Mouse (Mus musculus) stomach, postnatal 0 days (tissue): Measurements from ENCODE around the gene Clec16a. TPM values are rescaled to one million over a fixed set of nuclear protein-coding genes. Genes with fewer than 3 reads are reported as not detected.
A peak's percentile ranks its signal among the peaks of the same experiment; 100 is the strongest.

Source experiments
- ATAC-seq: fragments of 200-750 bp; cut with Nextera tagmentation; 2 replicates; pipeline ENCODE4 v1.8.0; 2017; ENCODE audit not compliant: low FRiP score, low TSS enrichment
- DNase-seq: peaks from one replicate; pipeline ENCODE4 v3.0.0-alpha.2; 2016; ENCODE audit warnings: low spot score
- H3K27ac ChIP-seq: fragments of 300-500 bp; sonication (generic); replicated peaks from 2 replicates; pipeline ENCODE4 v1.5.1; 2014; ENCODE audit warnings: mild to moderate bottlenecking, control low read depth
- H3K27me3 ChIP-seq: fragments of 300-500 bp; sonication (generic); 2 replicates; pipeline ENCODE4 v1.6.1; 2014; ENCODE audit warnings: low read length; ENCODE audit not compliant: control insufficient read depth, insufficient read depth
- H3K36me3 ChIP-seq: fragments of 300-500 bp; sonication (generic); 2 replicates; pipeline ENCODE4 v1.6.1; 2014; ENCODE audit warnings: low read length, mixed read lengths; ENCODE audit not compliant: control insufficient read depth, insufficient read depth
- H3K4me1 ChIP-seq: fragments of 300-500 bp; sonication (generic); replicated peaks from 2 replicates; pipeline ENCODE4 v1.6.1; 2014; ENCODE audit warnings: antibody characterized with exemption; ENCODE audit not compliant: control insufficient read depth, insufficient read depth
- H3K4me2 ChIP-seq: fragments of 300-500 bp; sonication (generic); replicated peaks from 2 replicates; pipeline ENCODE4 v1.6.1; 2014; ENCODE audit warnings: low read depth, mild to moderate bottlenecking, control low read depth, moderate library complexity
- H3K4me3 ChIP-seq: fragments of 300-500 bp; sonication (generic); 2 replicates; pipeline ENCODE4 v1.5.1; 2014; ENCODE audit warnings: low read depth, low read length, control low read depth
- H3K9ac ChIP-seq: fragments of 300-500 bp; sonication (generic); 2 replicates; pipeline ENCODE4 v1.6.1; 2014; ENCODE audit warnings: mild to moderate bottlenecking, low read length, control low read depth, mixed read lengths
- H3K9me3 ChIP-seq: fragments of 300-500 bp; sonication (generic); 2 replicates; pipeline ENCODE4 v1.6.1; 2016; ENCODE audit warnings: low read length; ENCODE audit not compliant: control insufficient read depth
- CTCF ChIP-seq: IDR thresholded peaks from 2 replicates; pipeline ENCODE4 v1.5.1; 2016; ENCODE audit warnings: antibody characterized with exemption, low read depth, mild to moderate bottlenecking, moderate library complexity
- EP300 ChIP-seq: optimal IDR thresholded peaks from 2 replicates; pipeline ENCODE3; 2016; ENCODE audit warnings: antibody characterized with exemption
- WGBS: fragments of 180-500 bp; shearing (Covaris S2); extraction: QIAGEN DNeasy Blood & Tissue Kit; methylation state at CpG from one replicate; pipeline ENCODE4 v1.1.7; 2014; 5-methylcytosine and 5-hydroxymethylcytosine counted together
- polyA plus RNA-seq: library from polyadenylated mRNA; unstranded; fragments of >200 nt; fragmentation: Nextera tagmentation; extraction: Ambion mirVana; gene quantifications from 2 replicates; pipeline ENCODE4 v1.2.1, GENCODE M21; 2015

The Clec16a gene
- polyA plus RNA-seq, 1 experiment from 2014 or later = 28.1 TPM

DNA sequence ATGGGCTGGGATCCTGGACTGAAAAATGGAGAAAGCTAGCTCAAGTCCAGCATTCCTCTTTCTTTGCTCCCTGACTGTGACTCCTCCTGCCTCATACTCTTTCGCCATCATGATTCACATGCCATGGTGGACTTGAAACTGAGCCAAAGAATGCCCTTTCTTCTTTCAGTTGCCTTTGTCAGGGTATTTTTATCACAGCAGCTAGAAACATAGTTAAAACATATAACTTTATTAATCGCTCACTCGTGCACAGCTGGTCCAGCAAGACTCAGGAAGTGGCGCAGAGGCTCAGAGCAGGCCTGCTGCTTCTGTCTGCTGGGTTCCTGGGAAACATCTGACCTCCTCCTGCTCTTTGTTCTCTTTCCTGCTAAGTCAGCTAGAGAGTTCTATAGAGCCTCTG is 158.8 kb downstream of the Clec16a start:
- H3K9me3 ChIP-seq = no peaks in the 10 kb centered on the region
- no peak overlapping the region for H3K4me3 ChIP-seq
- TF ChIP-seq EP300 = no peak
- no peak for TF ChIP-seq CTCF
- H3K36me3 ChIP-seq = no peaks in the 10 kb centered on the region
- ATAC-seq (no peak), DNase-seq (no peak)
- H3K4me2 ChIP-seq = no peak overlapping the region
- H3K4me1 ChIP-seq = no peaks in the 10 kb centered on the region
- 46% methylated on average over 4 of the region's 4 CpGs for WGBS
- no peaks in the 10 kb centered on the region for H3K27me3 ChIP-seq
- no peak overlapping the region for H3K27ac ChIP-seq
- no peak overlapping the region for H3K9ac ChIP-seq

DNA sequence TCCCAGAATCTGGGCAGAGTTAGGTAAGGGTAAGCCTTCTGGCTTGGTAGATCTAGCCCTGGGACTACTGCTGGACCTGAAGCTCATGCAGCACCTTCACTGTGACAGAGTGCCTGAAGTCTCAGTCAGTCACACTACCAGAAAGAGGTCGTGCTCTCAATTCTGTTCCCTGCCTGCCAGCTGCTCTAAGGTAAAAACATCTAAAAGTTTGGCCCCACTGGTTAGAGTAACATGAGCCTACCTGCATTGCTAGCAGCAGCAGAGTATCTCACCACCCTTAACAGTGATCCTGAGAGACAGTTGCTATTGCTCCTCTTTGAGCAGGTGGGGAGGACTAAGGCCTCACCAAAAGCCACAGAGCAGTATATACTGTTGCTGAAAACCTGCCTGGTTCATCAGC is 160.3 kb downstream of the Clec16a start:
- ATAC-seq (no peak), DNase-seq (no peak)
- H3K27me3 ChIP-seq = no peaks in the 10 kb centered on the region
- H3K9ac ChIP-seq = no peak overlapping the region
- no peaks in the 10 kb centered on the region for H3K4me1 ChIP-seq
- no peak overlapping the region for H3K4me3 ChIP-seq
- no peaks in the 10 kb centered on the region for H3K9me3 ChIP-seq
- WGBS = 84% methylated on average over 1 of the region's 1 CpGs
- no peak overlapping the region for H3K27ac ChIP-seq
- no peaks in the 10 kb centered on the region for H3K36me3 ChIP-seq
- H3K4me2 ChIP-seq = no peak overlapping the region
- TF ChIP-seq CTCF (no peak), EP300 (no peak)

DNA sequence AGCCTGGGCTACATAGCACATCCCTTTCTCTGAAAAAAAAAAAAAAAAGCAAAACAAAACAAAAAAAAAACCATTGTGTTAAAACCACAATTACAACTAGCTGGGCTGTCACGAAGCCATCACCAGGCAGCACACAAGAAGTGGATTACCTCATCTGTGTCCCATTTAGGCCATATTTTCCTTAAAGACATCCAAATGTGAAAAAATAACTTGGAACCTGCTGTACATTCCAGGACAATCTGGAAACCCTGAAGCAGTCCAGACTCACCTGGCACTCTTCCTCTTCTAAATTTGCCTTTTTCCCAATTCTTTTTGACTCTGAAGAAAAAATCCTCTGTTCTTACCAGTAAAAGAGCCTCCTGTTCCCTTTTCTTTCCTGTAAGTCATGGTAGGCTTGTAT is 166.4 kb downstream of the Clec16a start:
- ATAC-seq (no peak), DNase-seq (no peak)
- Histone ChIP-seq H3K36me3 (no peaks in the 10 kb centered on the region), H3K4me2 (no peak overlapping the region), H3K9ac (no peak overlapping the region), H3K27ac (no peak overlapping the region), H3K27me3 (no peaks in the 10 kb centered on the region), H3K4me3 (no peak overlapping the region), H3K4me1 (no peaks in the 10 kb centered on the region), H3K9me3 (no peaks in the 10 kb centered on the region)
- TF ChIP-seq CTCF (no peak), EP300 (no peak)
- WGBS = 74% methylated on average over 1 of the region's 1 CpGs

GRCm38 (mm10) chr16:10713041-10713440 is 167.9 kb downstream of the Clec16a start:
- Histone ChIP-seq H3K36me3 (no peaks in the 10 kb centered on the region), H3K27me3 (no peaks in the 10 kb centered on the region), H3K4me2 (no peak overlapping the region), H3K27ac (no peak overlapping the region), H3K4me3 (no peak overlapping the region), H3K4me1 (no peaks in the 10 kb centered on the region), H3K9me3 (no peaks in the 10 kb centered on the region), H3K9ac (no peak overlapping the region)
- ATAC-seq (no peak), DNase-seq (no peak)
- 52% methylated on average over 2 of the region's 2 CpGs for WGBS
- TF ChIP-seq CTCF (no peak), EP300 (no peak)

DNA sequence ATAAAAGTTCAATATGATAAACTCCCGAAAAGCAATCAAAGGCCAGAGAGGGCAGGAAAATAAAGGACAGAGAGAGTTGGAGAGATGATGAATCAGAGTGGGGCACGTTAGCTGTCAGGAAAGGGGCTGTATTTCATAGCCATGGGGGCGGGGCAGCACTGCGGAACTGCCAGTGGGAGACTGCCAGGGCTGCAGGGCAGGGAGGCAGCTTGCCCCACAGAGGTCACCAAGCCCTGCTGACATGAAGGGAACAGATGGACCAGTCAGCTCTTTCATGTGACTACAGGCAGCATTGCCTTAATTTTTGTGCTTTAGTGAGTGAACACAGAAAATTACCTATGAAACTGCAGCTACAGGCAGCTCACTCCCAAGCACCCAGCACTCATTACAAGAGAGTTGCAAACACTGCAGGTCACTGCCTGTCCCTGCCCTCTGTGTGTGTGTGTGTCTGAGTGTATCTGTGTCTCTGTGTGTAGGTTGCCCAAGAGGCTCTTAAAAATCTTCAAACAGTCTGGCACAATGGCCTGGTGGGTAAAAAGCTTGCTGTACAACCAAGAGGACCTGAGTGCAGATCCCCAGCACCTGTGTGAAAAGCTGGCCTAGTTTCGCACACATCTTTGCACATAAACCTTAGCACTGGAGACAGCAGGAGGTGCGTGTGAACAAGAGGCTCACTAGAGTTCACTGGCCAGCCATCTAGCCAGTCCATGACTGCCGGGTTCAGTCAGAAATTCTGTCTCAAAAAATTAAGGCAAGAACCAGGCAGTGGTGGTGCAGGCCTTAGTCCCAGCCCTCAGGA is 168.5 kb downstream of the Clec16a start:
- Histone ChIP-seq H3K27ac (no peak overlapping the region), H3K9me3 (no peaks in the 10 kb centered on the region), H3K36me3 (no peaks in the 10 kb centered on the region), H3K4me2 (no peak overlapping the region), H3K4me1 (no peaks in the 10 kb centered on the region), H3K27me3 (no peaks in the 10 kb centered on the region), H3K9ac (0 out of 2 replicates have a peak overlapping the region, but pooled peaks have one; percentile 18), H3K4me3 (no peak overlapping the region)
- no peak for ATAC-seq
- TF ChIP-seq CTCF (no peak), EP300 (no peak)
- no peak for DNase-seq
- WGBS = 55% methylated on average over 7 of the region's 7 CpGs

DNA sequence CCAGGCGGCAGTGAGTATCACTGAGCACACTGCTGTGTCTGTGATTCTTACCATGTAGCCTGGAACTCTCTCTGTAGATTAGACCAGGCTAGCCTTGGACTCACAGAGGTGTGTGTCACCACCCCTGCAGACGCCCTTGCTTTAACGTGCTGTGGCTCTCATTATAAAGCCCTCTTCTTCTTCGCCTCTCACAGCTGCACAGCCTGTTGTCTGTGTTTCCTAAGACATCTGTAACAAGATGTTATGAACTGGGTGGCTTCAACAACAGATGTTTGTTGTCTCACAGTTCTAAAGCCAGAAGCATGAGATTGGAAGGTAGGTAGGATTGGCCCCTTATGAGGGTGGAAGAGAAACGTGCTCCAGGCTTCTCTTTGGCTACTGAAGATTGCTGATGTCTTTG is 170.1 kb downstream of the Clec16a start:
- Histone ChIP-seq H3K27me3 (no peaks in the 10 kb centered on the region), H3K36me3 (no peaks in the 10 kb centered on the region), H3K4me1 (no peaks in the 10 kb centered on the region), H3K27ac (no peak overlapping the region), H3K9me3 (no peaks in the 10 kb centered on the region), H3K9ac (no peak overlapping the region), H3K4me3 (no peak overlapping the region), H3K4me2 (no peak overlapping the region)
- ATAC-seq (no peak), DNase-seq (no peak)
- WGBS = 82% methylated on average over 5 of the region's 5 CpGs
- no peak for TF ChIP-seq EP300
- no peak for TF ChIP-seq CTCF
